ENCODE assay signal across 18 mouse cellular contexts in genomic region chr19:47408656-47409055, GRCm38 (mm10). TPM values are rescaled to one million over a fixed set of nuclear protein-coding genes. Genes with fewer than 3 reads are reported as not detected.
DNase-seq lines count a peak whose midpoint lies in the region; ATAC-seq and TF ChIP-seq lines count a peak whose summit lies in the region.
"Had no signal": no experiment of that assay in that cellular context is flagged by ENCODE, and none has a peak within 500 bp of the region (broad histone marks: within the 10 kb centered on the region; RNA-seq: fewer than 3 reads in every experiment).

No protein-coding gene starts in this region.

- peak; percentile 53 for DNase-seq in gastrocnemius, adult 2 months
- no peak for DNase-seq in gastrocnemius, adult 8-10 months (ENCODE audit: low spot score in 2 of 2)
- DNase-seq in kidney, postnatal 10 days: peak; percentile 48
- no peak for DNase-seq in kidney, postnatal 25 days
- peak; percentile 40 to 53 for DNase-seq in heart, postnatal 14 days
- no peak for DNase-seq in thymus, postnatal 0 days (ENCODE audit: low spot score)
- DNase-seq in left cerebral cortex, postnatal 4 days: no peak
- DNase-seq: cerebellum, adult 9-11 months; kidney, adult 11 months; layer of hippocampus, adult 9-11 months; lung, postnatal 10 days; right cerebral cortex, postnatal 4 days; thymus, postnatal 4 days had no signal

- no peaks in the 10 kb centered on the region for H3K9me3 ChIP-seq in embryonic facial prominence, embryonic 13.5 days
- H3K9me3 ChIP-seq: G1E; limb, embryonic 13.5 days; midbrain, embryonic 12.5 days had no signal

- intact Hi-C loops in gastrocnemius, adult 2 months (cut with DNase I): no loop called here
- intact Hi-C loops in heart, postnatal 14 days (cut with DNase I): no loop called here
- intact Hi-C loops in left cerebral cortex, postnatal 4 days (cut with DNase I): no loop called here

- ATAC-seq in embryonic facial prominence, embryonic 13.5 days (ENCODE audit: insufficient number of reproducible peaks, insufficient read depth, low FRiP score, low TSS enrichment, low read depth): no peak

- peaks cover 18% of the 10 kb centered on the region; the same call in 1 of the 2 replicates for H3K36me3 ChIP-seq in embryonic facial prominence, embryonic 13.5 days
- H3K36me3 ChIP-seq: G1E; midbrain, embryonic 12.5 days had no signal

- H3K4me3 ChIP-seq in gastrocnemius, adult 2 months: no peak overlapping the region
- no peak overlapping the region for H3K4me3 ChIP-seq in embryonic facial prominence, embryonic 13.5 days
- H3K4me3 ChIP-seq: erythroblast, embryonic 14.5 days; limb, embryonic 13.5 days; midbrain, embryonic 12.5 days had no signal

- peak overlapping the region; percentile 68 for H3K27ac ChIP-seq in gastrocnemius, adult 2 months
- peak overlapping the region; percentile 19; the same call in 1 of the 2 replicates for H3K27ac ChIP-seq in embryonic facial prominence, embryonic 13.5 days
- H3K27ac ChIP-seq: limb, embryonic 13.5 days; midbrain, embryonic 12.5 days had no signal

- 32% methylated on average over 7 of the region's 7 CpGs for WGBS in embryonic facial prominence, embryonic 13.5 days

- H3K4me1 ChIP-seq in embryonic facial prominence, embryonic 13.5 days: peaks cover 49% of the 10 kb centered on the region
- H3K4me1 ChIP-seq: midbrain, embryonic 12.5 days had no signal

- H3K9ac ChIP-seq in embryonic facial prominence, embryonic 13.5 days: no peak overlapping the region
- H3K9ac ChIP-seq: limb, embryonic 13.5 days; midbrain, embryonic 12.5 days had no signal

- no peaks in the 10 kb centered on the region for H3K27me3 ChIP-seq in embryonic facial prominence, embryonic 13.5 days
- H3K27me3 ChIP-seq: limb, embryonic 13.5 days had no signal

- no peak overlapping the region for H3K4me2 ChIP-seq in embryonic facial prominence, embryonic 13.5 days
- H3K4me2 ChIP-seq: limb, embryonic 13.5 days; midbrain, embryonic 12.5 days had no signal

- TF ChIP-seq CTCF in gastrocnemius, adult 2 months (IDR thresholded peaks at IDR 0.05): no peak

RNA-seq across cellular contexts. Expression of gene Sh3pxd2a, which starts 55.5 kb away (rescaled TPM):
- total RNA-seq in gastrocnemius, adult 2 months (2021): 10 to 100 TPM; 37.7 to 44.7 TPM
- 10 to 100 TPM; 33.4 to 44.9 (median 41.1) TPM for total RNA-seq in gastrocnemius, adult 8-10 months (2022)
- 9.4 and 10.0 TPM in 2 replicates for polyA plus RNA-seq in embryonic facial prominence, embryonic 13.5 days (2015; fragmentation: Nextera tagmentation; extraction: Ambion mirVana)
- total RNA-seq in heart, postnatal 14 days (2021): 10 to 100 TPM; 75.2 to 75.9 TPM
- 2.0 and 2.6 TPM in 2 replicates for polyA plus RNA-seq in thymus, postnatal 0 days (2015; fragmentation: Nextera tagmentation; extraction: Ambion mirVana)
- 10 to 100 TPM; 25.0 to 25.1 TPM for total RNA-seq in left cerebral cortex, postnatal 4 days (2021)
- polyA plus RNA-seq: G1E had no signal

Comparison
In these comparisons a context has a peak if more than half of its experiments do, and no peak if none do; other contexts are left out.
1. DNase-seq: peak in gastrocnemius, adult 2 months (single experiment), kidney, postnatal 10 days (single experiment) and heart, postnatal 14 days (2 of 2); none in gastrocnemius, adult 8-10 months (0 of 2), kidney, postnatal 25 days (0 of 2), thymus, postnatal 0 days (single experiment) and left cerebral cortex, postnatal 4 days (single experiment).